Mouse (Mus musculus) kidney, postnatal 14 days (tissue): ENCODE measurements around the gene Phf14.
"Not testable (repeated sequence)": the region's sequence is repeated elsewhere in the genome, so short reads cannot be mapped to it uniquely, and the experiment has no call there.

ENCODE experiments used
- DNase-seq: peaks from one replicate; pipeline ENCODE4 v3.0.0; 2022; ENCODE audit warnings: mixed read lengths

The Phf14 gene

DNA sequence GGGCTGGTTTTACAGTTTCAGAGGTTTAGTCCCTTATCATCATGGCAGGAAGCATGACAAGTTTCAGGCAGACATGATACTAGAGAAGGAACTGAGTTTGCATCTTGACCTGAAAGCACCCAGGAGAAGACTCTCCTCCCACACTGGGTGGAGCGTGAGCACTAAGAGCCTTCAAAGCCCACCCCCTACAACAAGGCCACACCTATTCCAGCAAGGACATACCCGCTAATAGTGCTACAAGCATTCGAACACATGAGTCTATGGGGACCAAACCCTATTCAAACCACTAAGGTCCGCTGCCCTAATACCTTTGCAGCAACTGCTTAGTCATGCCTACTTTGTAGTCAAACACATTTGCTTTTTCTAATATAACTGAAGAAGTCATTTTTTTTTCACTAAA, 189.5 kb downstream of the Phf14 start:
- no peak for DNase-seq

- DNase-seq, result peak; percentile 27
These were observed 197.5 kb downstream of the Phf14 start for GRCm38 (mm10) chr6:12105144-12105543.

DNA sequence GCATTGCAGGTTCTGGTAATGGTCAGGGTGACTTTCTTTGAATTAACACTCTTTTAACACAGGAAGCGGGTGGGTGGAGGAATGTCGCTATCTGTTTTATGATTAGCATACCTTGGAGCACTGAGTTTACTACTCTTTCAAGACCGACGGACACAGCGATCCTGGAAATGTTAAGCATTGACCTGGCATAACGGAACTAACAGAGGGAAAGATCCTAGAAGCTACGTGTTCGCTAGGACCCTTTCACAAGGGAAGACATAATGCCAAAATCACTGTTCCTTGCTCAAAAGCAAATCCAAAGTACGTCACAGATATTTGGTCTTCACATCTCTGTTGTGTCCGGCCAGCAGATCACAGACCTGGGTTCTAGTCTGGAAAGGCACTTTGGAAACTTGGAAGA, 199.7 kb downstream of the Phf14 start:
- DNase-seq, result no peak

- no peak for DNase-seq
These were observed 200.2 kb downstream of the Phf14 start for GRCm38 (mm10) chr6:12107786-12108185.

- DNase-seq, result no peak
These were observed 209.6 kb downstream of the Phf14 start for GRCm38 (mm10) chr6:12116926-12117818.

- DNase-seq, result peak; percentile 10
These were observed 210.4 kb downstream of the Phf14 start for GRCm38 (mm10) chr6:12117819-12118570.

- DNase-seq, result no peak
These were observed 215.2 kb downstream of the Phf14 start for GRCm38 (mm10) chr6:12122759-12123158.

DNA sequence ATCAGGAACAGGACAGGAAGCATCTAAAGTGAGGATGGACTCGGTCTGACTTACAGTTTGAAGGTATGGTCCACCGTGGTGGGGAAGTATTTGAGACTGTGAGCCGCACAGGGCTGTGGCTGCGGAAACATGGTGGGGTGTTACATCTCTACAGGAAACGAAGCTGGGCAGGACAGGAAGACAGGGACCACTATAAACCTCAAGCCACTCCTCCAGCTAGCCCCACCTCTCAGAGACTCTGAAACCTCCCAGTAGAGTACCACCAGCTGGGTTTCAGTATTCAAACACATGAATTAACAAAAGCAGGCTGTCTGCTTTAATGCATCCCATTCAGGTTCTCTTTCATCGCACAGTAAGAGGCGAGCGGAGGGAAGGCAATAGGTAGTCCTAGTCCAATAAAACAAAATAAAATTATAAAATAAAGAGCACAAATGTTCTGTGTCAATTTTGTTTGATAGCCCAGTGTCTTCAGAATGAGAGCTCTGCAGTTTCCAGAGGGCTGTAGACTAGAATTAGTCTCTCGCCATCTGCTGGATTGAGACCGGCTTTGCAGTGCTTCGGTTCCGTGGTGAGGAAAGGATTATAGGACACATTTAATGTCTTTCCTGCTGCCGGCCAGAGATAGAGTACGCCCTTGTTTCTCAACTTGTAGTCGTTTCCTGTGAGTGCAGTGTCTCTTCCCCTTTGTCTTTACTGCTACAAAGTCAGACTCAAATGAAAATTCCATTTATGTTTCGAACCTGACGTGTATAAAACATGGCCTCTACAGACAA, 217.6 kb downstream of the Phf14 start:
- peak; percentile 72 for DNase-seq

DNA sequence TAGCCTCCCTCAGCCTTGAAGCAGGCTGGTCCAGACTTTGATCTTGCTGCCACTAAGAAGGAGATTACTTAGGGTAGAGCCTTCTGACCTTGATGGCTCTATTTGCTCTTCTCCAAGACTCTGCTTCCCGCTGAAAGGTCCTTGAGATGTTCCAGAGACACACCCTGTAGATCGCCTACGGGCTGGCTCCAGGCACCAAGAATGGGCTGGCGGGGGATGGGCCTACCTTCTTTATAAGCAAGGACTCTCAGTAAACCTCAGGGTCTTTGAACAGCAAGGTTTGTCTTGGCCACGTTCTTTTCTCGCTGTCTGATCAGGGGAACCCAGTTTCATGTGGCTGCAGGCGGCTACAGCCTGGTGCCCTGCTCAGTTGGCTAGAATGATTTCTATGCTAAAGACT, 219.0 kb downstream of the Phf14 start:
- not testable (repeated sequence) for DNase-seq

GRCm38 (mm10) chr6:12127287-12127686, 219.7 kb downstream of the Phf14 start:
- DNase-seq, result no peak
